14 mouse cellular contexts compared by ENCODE assay signal in the genomic region with DNA sequence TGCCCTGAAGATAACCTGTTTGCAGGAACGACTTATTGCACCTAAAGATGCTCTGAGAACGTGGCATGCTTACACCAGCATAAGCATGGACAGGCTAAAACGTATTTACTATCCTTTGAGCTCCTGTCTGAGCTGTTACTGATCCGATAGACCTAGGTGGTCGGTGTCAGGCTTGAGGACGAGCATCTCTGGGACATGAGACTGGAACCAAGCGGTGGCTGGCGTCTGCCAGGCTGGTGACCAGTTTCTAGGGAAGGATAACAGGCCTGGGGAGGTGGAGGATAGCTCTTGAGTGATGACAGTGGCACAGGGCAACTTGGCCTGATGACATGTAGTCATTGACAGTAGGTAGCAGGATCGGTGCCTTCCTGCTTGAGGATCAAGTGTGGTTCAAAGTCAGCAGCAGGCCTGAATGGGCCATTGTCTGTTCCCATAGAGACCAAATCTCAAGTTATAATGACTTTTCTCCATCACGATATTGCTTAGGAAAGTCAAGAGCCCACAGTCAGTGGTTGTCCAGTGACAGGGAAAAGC. TPM values are rescaled to one million over a fixed set of nuclear protein-coding genes. Genes with fewer than 3 reads are reported as not detected.
"Had no signal": no experiment of that assay in that cellular context is flagged by ENCODE, and none has a peak within 500 bp of the region (broad histone marks: within the 10 kb centered on the region; RNA-seq: fewer than 3 reads in every experiment).

No protein-coding gene starts in this region.

RNA-seq across cellular contexts. Expression of a gene that starts 30.7 kb away (rescaled TPM):
- total RNA-seq: layer of hippocampus, adult 8-10 months; layer of hippocampus, postnatal 10 days; layer of hippocampus, postnatal 36 days; left cerebral cortex, adult 2 months; left cerebral cortex, postnatal 10 days; left cerebral cortex, postnatal 36 days; megakaryocyte, adult 5-6 weeks; midbrain, postnatal 0 days; neutrophil, adult 5-6 weeks had no signal
- polyA plus RNA-seq: liver, postnatal 0 days; macrophage; midbrain, embryonic 14.5 days; midbrain, postnatal 0 days; neural tube, embryonic 13.5 days; testis, adult 2 months had no signal

RNA-seq across cellular contexts. Expression of a gene that starts 33.4 kb away (rescaled TPM):
- polyA plus RNA-seq: macrophage had no signal
